Mouse (Mus musculus): ENCODE measurements around the gene Nprl3. TPM values are rescaled to one million over a fixed set of nuclear protein-coding genes. Genes with fewer than 3 reads are reported as not detected.

The Nprl3 gene
- polyA plus RNA-seq, 1 experiment from 2014 or later: 33.6 TPM

DNA sequence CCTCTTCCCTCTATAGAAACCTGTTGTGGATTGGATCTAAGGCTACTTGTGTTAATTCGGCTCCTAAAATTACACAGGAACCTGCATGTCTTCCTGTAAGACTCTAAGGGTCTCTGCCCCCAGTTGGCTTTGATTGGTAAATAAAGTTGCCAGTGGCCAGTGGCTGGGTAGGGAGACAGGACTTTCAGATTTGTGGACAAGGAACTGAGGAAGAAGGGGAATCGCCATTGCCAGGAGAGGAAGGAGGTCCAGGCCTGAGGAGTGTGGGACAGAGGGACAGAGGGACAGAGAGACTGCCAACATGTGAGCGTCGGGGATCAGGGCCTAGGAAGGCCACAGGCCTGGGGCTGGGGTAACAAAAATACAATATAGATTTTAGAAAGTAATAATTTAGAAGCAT is 86.3 kb downstream of the Nprl3 start:
- Histone ChIP-seq H3K36me3 (ENCODE audit: insufficient read depth, low read length) (no peaks in the 10 kb centered on the region), H3K27ac (ENCODE audit: low read length) (no peak overlapping the region), H3K9me3 (ENCODE audit: low read length) (no peaks in the 10 kb centered on the region), H3K4me3 (ENCODE audit: low read depth, low read length) (no peak overlapping the region), H3K4me1 (ENCODE audit: insufficient read depth, low read depth, low read length) (no peaks in the 10 kb centered on the region), H3K4me2 (replicated peaks; ENCODE audit: low read depth, low read length) (no peak overlapping the region), H3K27me3 (replicated peaks; ENCODE audit: insufficient read depth, low read length) (no peaks in the 10 kb centered on the region), H3K9ac (replicated peaks; ENCODE audit: low read depth) (no peak overlapping the region)
- TF ChIP-seq EP300 (IDR thresholded peaks at IDR 0.05) (no peak), CTCF (IDR thresholded peaks at IDR 0.05) (no peak)
- ATAC-seq: no peak
- WGBS: 77% methylated on average over 4 of the region's 4 CpGs
- DNase-seq (ENCODE audit: low spot score): no peak

DNA sequence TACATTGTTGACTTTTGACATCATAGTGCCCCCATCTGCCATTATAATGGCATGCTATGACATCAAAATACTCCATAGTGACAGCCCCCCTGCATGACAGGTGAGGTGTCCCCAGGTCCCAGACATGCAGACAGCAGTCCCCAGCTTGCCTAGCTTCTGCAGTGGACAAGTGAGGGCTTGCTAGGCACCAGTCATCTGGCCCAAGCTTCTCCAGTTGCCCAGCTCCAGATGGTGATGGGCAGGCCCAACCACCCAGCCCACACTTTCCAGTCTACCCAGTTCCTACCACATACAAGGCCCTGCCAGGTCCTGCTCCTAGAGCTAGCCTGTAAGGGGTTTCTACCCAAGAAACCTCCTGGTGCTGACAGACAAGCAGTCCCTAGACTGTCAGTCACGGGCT is 89.0 kb downstream of the Nprl3 start:
- no peak for TF ChIP-seq CTCF (IDR thresholded peaks at IDR 0.05)
- TF ChIP-seq EP300 (IDR thresholded peaks at IDR 0.05): no peak
- no peak overlapping the region for H3K9ac ChIP-seq (replicated peaks; ENCODE audit: low read depth)
- no peaks in the 10 kb centered on the region for H3K9me3 ChIP-seq (ENCODE audit: low read length)
- no peaks in the 10 kb centered on the region for H3K4me1 ChIP-seq (ENCODE audit: insufficient read depth, low read depth, low read length)
- H3K4me2 ChIP-seq (replicated peaks; ENCODE audit: low read depth, low read length): no peak overlapping the region
- no peaks in the 10 kb centered on the region for H3K36me3 ChIP-seq (ENCODE audit: insufficient read depth, low read length)
- no peak overlapping the region for H3K4me3 ChIP-seq (ENCODE audit: low read depth, low read length)
- H3K27ac ChIP-seq (ENCODE audit: low read length): no peak overlapping the region
- 56% methylated on average over 1 of the region's 1 CpGs for WGBS
- ATAC-seq (no peak), DNase-seq (ENCODE audit: low spot score) (no peak)
- H3K27me3 ChIP-seq (replicated peaks; ENCODE audit: insufficient read depth, low read length): no peaks in the 10 kb centered on the region

Other genes with a start within 250 kb of the Nprl3 start
- gene Il9r, start 67.4 kb downstream of the Nprl3 start, polyA plus RNA-seq (2015; fragmentation: Nextera tagmentation; extraction: Ambion mirVana): 0.05 TPM in 1 of 2 replicates, not detected in the other
- 18.9 and 20.8 TPM in 2 replicates for gene Snrnp25, start 62.3 kb downstream of the Nprl3 start, polyA plus RNA-seq (2015; fragmentation: Nextera tagmentation; extraction: Ambion mirVana)
- 54.8 and 58.5 TPM in 2 replicates for gene Rhbdf1, start 45.4 kb downstream of the Nprl3 start, polyA plus RNA-seq (2015; fragmentation: Nextera tagmentation; extraction: Ambion mirVana)
- 22.9 and 25.9 TPM in 2 replicates for gene Mpg, start 41.2 kb downstream of the Nprl3 start, polyA plus RNA-seq (2015; fragmentation: Nextera tagmentation; extraction: Ambion mirVana)
- 5.0 and 7.7 TPM in 2 replicates for gene Hba-x, start 8.7 kb upstream of the Nprl3 start, polyA plus RNA-seq (2015; fragmentation: Nextera tagmentation; extraction: Ambion mirVana)
- 11,284 and 13,685 TPM in 2 replicates for gene Hba-a1, start 15.8 kb upstream of the Nprl3 start, polyA plus RNA-seq (2015; fragmentation: Nextera tagmentation; extraction: Ambion mirVana)
- gene Hbq1b, start 19.3 kb upstream of the Nprl3 start, polyA plus RNA-seq (2015; fragmentation: Nextera tagmentation; extraction: Ambion mirVana): 2.8 and 4.0 TPM in 2 replicates
- 27,628 and 32,987 TPM in 2 replicates for gene Hba-a2, start 28.8 kb upstream of the Nprl3 start, polyA plus RNA-seq (2015; fragmentation: Nextera tagmentation; extraction: Ambion mirVana)
- 0.94 and 1.4 TPM in 2 replicates for gene Hbq1a, start 32.4 kb upstream of the Nprl3 start, polyA plus RNA-seq (2015; fragmentation: Nextera tagmentation; extraction: Ambion mirVana)
- 7.4 and 9.4 TPM in 2 replicates for gene Sh3pxd2b, start 80.1 kb upstream of the Nprl3 start, polyA plus RNA-seq (2015; fragmentation: Nextera tagmentation; extraction: Ambion mirVana)
- 23.7 and 25.1 TPM in 2 replicates for gene Ubtd2, start 187.7 kb upstream of the Nprl3 start, polyA plus RNA-seq (2015; fragmentation: Nextera tagmentation; extraction: Ambion mirVana)